Mouse (Mus musculus) effector memory CD4-positive, alpha-beta T cell, adult 5 months (primary cell): ENCODE data around the gene Pi16. TPM values are rescaled to one million over a fixed set of nuclear protein-coding genes. Genes with fewer than 3 reads are reported as not detected.

Experiments
- polyA plus RNA-seq: library from polyadenylated mRNA; unstranded; fragments of 100-300 nt; shearing (Covaris generic); gene quantifications from one replicate; pipeline ENCODE4 v1.2.1, GENCODE M21; 2017

Pi16 gene
- 0.31 TPM for polyA plus RNA-seq

DNA sequence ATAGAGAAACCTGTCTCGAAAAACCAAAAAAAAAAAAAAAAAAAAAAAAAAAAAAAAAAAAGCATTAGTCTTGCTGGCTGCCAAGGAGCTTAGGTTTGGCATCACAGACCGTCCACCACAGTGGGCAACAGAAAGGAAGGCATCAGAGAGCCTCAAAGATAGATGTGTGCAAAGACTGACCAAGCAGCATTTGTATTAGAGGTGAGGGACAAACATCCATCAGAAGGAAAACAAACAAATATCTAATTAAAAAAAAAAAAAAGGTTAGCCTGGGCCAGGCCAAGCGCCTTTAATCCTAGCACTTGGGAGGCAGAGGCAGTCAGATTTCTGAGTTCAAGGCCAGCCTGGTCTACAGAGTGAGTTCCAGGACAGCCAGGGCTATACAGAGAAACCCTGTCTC lies at the start of gene Pi16:
Pi16 (plus strand) TSS at position 301 of the 400 bp plus-strand sequence.

DNA sequence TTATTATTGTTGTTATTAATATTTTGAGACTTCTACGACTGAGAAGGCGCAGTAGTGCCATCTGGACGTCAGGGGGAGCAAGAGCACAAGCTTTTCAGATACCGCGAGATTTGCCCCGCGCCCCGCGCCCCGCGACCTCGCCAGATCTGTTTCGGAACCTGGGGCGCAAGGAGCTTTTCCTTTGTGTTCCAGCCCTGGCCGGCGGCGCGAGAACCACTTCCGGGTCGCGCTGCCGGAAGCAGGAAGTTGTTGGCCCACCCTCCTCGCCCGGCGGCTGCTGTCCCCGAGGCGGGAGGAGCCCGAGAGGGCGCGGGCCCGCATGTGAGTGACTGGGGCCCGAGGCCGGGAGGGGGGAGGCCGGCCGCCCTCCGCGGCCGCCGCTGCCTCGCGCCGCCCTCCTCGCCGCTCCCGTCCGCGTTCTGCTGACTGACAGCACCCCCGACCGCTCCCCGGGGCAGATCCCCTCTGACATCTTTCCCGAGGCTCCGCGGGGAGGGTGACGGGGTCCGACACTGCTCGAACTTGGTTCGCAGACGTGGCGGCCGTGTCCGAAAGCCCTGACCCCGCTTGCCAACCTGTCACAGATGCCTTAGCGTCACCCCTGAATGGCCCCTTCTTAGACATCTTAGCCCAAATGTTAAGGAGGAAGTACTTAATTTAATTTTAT lies 48.7 kb upstream of the Pi16 start, which contains the start of gene BC004004:
BC004004 (plus strand) TSS at position 107 of the 667 bp plus-strand sequence.

DNA sequence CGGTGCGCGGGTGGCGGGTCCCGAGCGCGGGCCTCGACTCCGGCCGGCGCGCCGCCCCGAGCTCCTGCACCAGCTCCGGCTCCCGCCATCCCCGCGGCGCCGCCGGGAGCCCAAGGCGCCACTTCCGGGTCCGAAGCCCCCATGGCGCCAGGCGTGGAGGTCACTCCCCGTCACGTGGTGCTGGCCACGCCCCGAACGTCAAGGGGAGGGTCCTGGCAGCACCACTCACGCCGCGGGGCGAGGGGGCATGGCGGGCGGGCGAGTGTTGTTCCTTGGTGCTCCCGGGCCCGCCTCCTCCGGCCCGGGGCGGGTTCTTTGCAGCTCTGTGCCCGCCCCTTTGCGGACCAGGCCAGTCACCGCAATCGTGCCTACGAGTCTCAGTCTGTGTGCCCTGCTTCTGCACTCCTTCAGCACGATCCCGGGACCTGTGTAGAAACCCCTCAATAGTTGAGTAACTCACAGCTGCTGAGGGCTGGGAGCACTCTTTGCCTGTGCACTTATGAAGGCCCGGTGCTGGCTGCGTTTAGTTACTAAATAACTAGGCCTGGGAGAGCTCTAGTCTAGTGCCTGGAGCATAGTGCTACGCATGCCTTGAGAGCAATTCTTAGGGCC lies 30.3 kb downstream of the Pi16 start, which contains the start of gene Mtch1:
Mtch1 (minus strand) TSS at position 290 of the 612 bp plus-strand sequence.

DNA sequence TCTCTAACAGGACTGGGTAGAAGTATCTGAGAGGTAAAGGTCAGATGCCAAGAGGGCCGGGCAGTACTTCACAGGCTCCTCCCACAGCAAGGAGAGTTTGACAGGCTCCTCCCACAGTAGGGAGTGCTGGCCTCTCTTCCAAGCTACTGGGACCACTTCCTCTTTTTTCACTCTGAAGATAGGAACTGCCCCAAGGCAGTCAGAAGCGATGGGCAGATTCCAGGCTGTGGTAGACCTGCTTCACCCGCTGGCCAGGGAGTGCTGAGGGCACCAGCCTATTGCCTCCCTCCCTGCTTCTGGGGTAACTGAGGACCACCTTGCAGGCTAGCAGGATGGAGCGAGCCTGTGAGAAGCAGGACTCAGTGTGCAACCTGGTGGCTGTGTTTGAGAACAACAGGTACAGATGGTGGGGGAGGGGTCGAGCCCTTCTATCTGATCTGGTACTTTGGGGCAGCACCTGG lies 43.3 kb downstream of the Pi16 start, which contains the start of gene Fgd2:
Fgd2 (plus strand) TSS at position 154 of the 461 bp plus-strand sequence.

Other genes with a start within 250 kb of the Pi16 start
- gene Cdkn1a, start 226.7 kb upstream of the Pi16 start, polyA plus RNA-seq, result 156 TPM
- not detected for gene Rab44, start 203.5 kb upstream of the Pi16 start, polyA plus RNA-seq
- 0.35 TPM for gene Cpne5, start 79.5 kb upstream of the Pi16 start, polyA plus RNA-seq
- 39.0 TPM for gene Ppil1, start 53.5 kb upstream of the Pi16 start, polyA plus RNA-seq
- 69.7 TPM for gene BC004004, start 48.9 kb upstream of the Pi16 start, polyA plus RNA-seq
- gene Mtch1, start 30.3 kb downstream of the Pi16 start, polyA plus RNA-seq, result 40.8 TPM
- gene Fgd2, start 43.2 kb downstream of the Pi16 start, polyA plus RNA-seq, result 0.52 TPM
- gene Pim1, start 173.1 kb downstream of the Pi16 start, polyA plus RNA-seq, result 257 TPM
- gene Gm17657, start 232.0 kb downstream of the Pi16 start, polyA plus RNA-seq, result 0.32 TPM
- gene Tbc1d22b, start 232.1 kb downstream of the Pi16 start, polyA plus RNA-seq, result 36.5 TPM
- 5.3 TPM for gene Tmem217, start 234.7 kb downstream of the Pi16 start, polyA plus RNA-seq